Mouse (Mus musculus) ES-E14 (cell line): Measurements from ENCODE around the gene Nlk. TPM values are rescaled to one million over a fixed set of nuclear protein-coding genes. Genes with fewer than 3 reads are reported as not detected.

Experiments used
- DNase-seq: peaks from one replicate; pipeline ENCODE4 v3.0.0-alpha.2; 2013; ENCODE audit warnings: low read depth, low spot score
- H3K27ac ChIP-seq: 2 replicates; pipeline ENCODE4 v1.5.1; 2012; ENCODE audit warnings: low read depth, mild to moderate bottlenecking, low read length, moderate library complexity, mixed read lengths; ENCODE audit not compliant: poor library complexity, insufficient read depth, severe bottlenecking
- H3K36me3 ChIP-seq: 2 replicates; pipeline ENCODE4 v1.6.1; 2012; ENCODE audit warnings: mild to moderate bottlenecking, low read length, moderate library complexity, mixed read lengths; ENCODE audit not compliant: control insufficient read depth, poor library complexity, insufficient read depth, severe bottlenecking
- H3K4me1 ChIP-seq, 2 experiments: fragments of 150-350 bp in 1 of 2; sonication (generic) in 1 of 2; 2 replicates each; pipeline ENCODE4 v1.6.1; 2012; ENCODE audit warnings: low read length in 2 of 2, mild to moderate bottlenecking in 1 of 2, mixed read lengths in 1 of 2; ENCODE audit not compliant: control insufficient read depth in 2 of 2, insufficient read depth in 2 of 2, poor library complexity in 1 of 2
- H3K4me3 ChIP-seq, 2 experiments: fragments of 150-350 bp in 1 of 2; sonication (generic) in 1 of 2; 2 replicates each; pipeline ENCODE4 v1.5.1; 2012; ENCODE audit warnings: low read length in 2 of 2, low read depth in 1 of 2, mild to moderate bottlenecking in 1 of 2, mixed read lengths in 1 of 2; ENCODE audit not compliant: insufficient read depth in 1 of 2, poor library complexity in 1 of 2, severe bottlenecking in 1 of 2
- H3K9ac ChIP-seq: 2 replicates; pipeline ENCODE4 v1.6.1; 2012; ENCODE audit warnings: low read depth, mild to moderate bottlenecking, low read length, mixed read lengths; ENCODE audit not compliant: poor library complexity, insufficient read depth, severe bottlenecking
- H3K9me3 ChIP-seq: fragments of 150-350 bp; sonication (generic); 2 replicates; pipeline ENCODE4 v1.6.1; 2012; ENCODE audit warnings: low read depth, mild to moderate bottlenecking, low read length; ENCODE audit not compliant: control insufficient read depth, insufficient read depth
- CHD2 ChIP-seq: IDR thresholded peaks from 2 replicates; pipeline ENCODE4 v1.6.1; 2014; ENCODE audit warnings: mild to moderate bottlenecking, low read depth, low read length, inconsistent platforms
- HCFC1 ChIP-seq: IDR thresholded peaks from 2 replicates; pipeline ENCODE4 v1.6.1; 2012; ENCODE audit warnings: low read length, inconsistent platforms, borderline replicate concordance; ENCODE audit not compliant: insufficient read depth
- MAFK ChIP-seq: IDR thresholded peaks from 2 replicates; pipeline ENCODE4 v1.6.1; 2014; ENCODE audit warnings: mild to moderate bottlenecking, low read depth, low read length, inconsistent platforms; ENCODE audit not compliant: insufficient read depth
- ZC3H11A ChIP-seq: IDR thresholded peaks from 2 replicates; pipeline ENCODE4 v1.6.1; 2012; ENCODE audit warnings: low read depth, mild to moderate bottlenecking, inconsistent platforms, low read length, borderline replicate concordance
- ZNF384 ChIP-seq: IDR thresholded peaks from 2 replicates; pipeline ENCODE4 v1.6.1; 2012; ENCODE audit warnings: low read depth, low read length, inconsistent platforms
- in situ Hi-C, 2 experiments: fragments of 600-800 bp; cut with MboI; formaldehyde crosslinking; loops; one replicate each; pipeline ENCODE4 v1.15.1; 2025; ENCODE audit warnings: low sequenced_read_pairs in 2 of 2, inconsistent platforms in 1 of 2; ENCODE audit not compliant: unreplicated experiment in 2 of 2
- total RNA-seq: library from RNA; depleted of rRNA; stranded (reverse); fragments of 300-350 nt; gene quantifications from 2 replicates; pipeline ENCODE4 v1.2.3, GENCODE M21; 2012

Gene Nlk
- total RNA-seq, 1 experiment, result 24.7 TPM

DNA sequence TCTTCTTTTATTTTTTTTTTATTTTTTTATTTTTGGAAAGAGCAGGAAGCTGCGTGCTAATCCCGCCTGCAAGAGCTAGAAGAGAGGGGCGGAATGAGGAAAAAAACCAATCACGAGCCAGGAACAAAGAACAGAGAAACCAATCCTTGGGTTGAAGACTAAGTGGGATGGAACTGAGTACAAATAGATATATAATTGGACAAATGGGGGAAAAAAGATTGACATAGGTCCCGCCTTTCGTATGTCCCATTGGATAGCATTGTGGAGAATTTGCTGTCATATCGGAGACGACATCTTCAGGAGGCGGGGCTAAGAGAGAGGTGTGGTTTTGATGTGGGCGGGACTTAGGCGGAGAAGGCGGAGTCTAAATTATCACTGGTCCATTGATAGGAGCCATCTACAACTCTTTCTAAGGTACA lies 589 bp upstream of the Nlk start:
- Histone ChIP-seq H3K36me3 (peaks cover 6% of the 10 kb centered on the region; the same call in 1 of the 2 replicates), H3K9ac (no peak overlapping the region), H3K4me3 (peak overlapping the region; percentile 69 to 88), H3K9me3 (no peaks in the 10 kb centered on the region), H3K4me1 (peaks cover 0 to 8% of the 10 kb centered on the region in 2 experiments; a peak in 3 of 4 replicates), H3K27ac (no peak overlapping the region)
- in situ Hi-C loops, result no loop called here
- peak; percentile 92 for DNase-seq
- TF ChIP-seq HCFC1 (no peak), ZNF384 (peak; percentile 57; the same call in 1 of the 2 replicates)

DNA sequence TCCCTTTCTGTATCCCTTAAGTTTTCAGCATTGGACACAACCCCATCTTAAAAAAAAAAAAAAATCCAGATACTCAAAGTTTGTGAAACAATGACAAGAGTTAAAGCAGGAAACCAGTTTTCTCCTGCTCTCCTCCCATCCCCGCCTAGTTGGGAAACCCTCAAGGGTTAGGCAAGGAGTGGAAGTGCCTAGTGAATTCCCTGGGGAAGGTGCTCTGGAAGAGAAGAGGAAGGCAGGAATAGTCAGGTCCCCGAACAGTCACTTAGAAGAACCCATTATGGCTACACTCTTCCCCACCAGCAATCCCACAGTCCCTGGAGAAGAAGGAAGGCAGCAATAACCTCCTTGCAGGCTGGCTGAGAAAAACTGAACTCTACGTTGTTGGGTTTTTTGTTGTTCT lies 2.9 kb downstream of the Nlk start:
- Histone ChIP-seq H3K9ac (no peak overlapping the region), H3K27ac (no peak overlapping the region)

DNA sequence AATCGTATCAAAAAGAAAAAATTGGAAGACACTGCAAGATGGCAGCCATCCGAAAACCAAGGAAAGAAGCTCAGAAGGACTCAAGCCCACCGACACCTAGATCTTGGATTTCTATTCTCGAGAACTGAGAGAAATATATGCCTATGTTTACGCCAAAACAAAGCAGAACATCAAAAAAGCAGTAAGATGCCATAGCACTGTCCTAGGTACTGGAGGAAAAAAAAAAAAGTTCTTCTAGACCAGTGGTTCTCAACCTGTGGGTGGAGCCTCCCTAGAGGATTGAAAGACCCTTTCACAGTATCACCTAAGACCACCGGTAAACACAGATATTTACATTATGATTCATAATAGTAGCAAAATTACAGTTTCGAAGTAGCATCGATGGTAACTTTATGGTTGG lies 3.9 kb downstream of the Nlk start:
- Histone ChIP-seq H3K36me3 (peaks cover 6% of the 10 kb centered on the region; the same call in 1 of the 2 replicates), H3K4me3 (no peak overlapping the region), H3K4me1 (peaks cover 4 to 8% of the 10 kb centered on the region in 2 experiments), H3K27ac (no peak overlapping the region), H3K9ac (no peak overlapping the region), H3K9me3 (no peaks in the 10 kb centered on the region)
- in situ Hi-C loops, result no loop called here
- TF ChIP-seq MAFK (no peak), ZC3H11A (no peak), CHD2 (no peak), ZNF384 (peak; percentile 96), HCFC1 (no peak)
- no peak for DNase-seq

More for the DNA sequence above, 2.9 kb downstream of the Nlk start:
- H3K4me1 ChIP-seq, result peaks cover 0 to 8% of the 10 kb centered on the region in 2 experiments
- H3K36me3 ChIP-seq, result peaks cover 6% of the 10 kb centered on the region; the same call in 1 of the 2 replicates
- DNase-seq, result no peak
- in situ Hi-C loops, result no loop called here
- H3K4me3 ChIP-seq, result no peak overlapping the region
- TF ChIP-seq MAFK (no peak), ZNF384 (no peak), HCFC1 (no peak), ZC3H11A (no peak), CHD2 (no peak)
- H3K9me3 ChIP-seq, result no peaks in the 10 kb centered on the region

DNA sequence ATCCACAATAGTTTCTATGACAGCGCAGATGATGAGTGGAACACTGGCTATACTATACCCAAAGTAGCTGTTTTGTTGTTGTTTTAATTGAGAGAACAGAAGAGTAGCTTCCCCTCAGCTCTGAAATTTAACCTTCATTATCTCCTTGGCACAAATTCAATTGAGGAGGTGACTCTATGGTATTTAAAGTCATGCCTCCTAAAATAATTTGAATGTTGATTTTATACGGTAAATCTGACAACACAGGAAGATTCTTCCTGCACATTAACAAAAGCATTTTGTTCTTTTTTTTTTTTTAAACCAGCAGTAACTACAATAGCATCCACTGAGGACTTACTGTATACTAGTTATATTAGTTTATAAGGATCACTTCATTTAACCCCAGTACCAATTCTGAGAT lies 6.0 kb downstream of the Nlk start:
- H3K36me3 ChIP-seq, result peaks cover 6% of the 10 kb centered on the region; the same call in 1 of the 2 replicates
- no peak overlapping the region for H3K4me3 ChIP-seq
- TF ChIP-seq ZNF384, result no peak
- TF ChIP-seq HCFC1, result no peak
- TF ChIP-seq CHD2, result no peak
- no peak for TF ChIP-seq ZC3H11A
- TF ChIP-seq MAFK, result no peak
- no peak overlapping the region for H3K27ac ChIP-seq
- peaks cover 5 to 8% of the 10 kb centered on the region in 2 experiments for H3K4me1 ChIP-seq
- no peaks in the 10 kb centered on the region for H3K9me3 ChIP-seq
- in situ Hi-C loops, result no loop called here
- H3K9ac ChIP-seq, result no peak overlapping the region
- DNase-seq, result no peak

DNA sequence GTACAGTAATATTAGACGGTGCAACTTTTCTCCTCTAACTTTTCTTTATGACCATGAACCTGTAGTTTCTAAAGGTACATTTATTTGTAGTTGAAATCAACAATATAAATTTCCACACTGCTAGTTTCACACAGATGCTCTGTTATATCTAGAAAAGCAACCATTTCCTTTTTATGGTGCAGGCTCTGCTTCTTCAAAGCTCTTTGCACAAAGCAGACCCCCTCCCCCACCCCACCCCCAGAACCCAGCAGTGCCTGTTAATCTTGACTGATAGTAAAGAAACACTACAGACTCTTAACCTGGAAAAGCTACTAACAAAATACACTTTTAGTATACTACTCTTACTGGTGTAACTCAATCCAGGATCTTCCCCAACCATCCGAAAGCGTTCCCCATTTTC lies 6.6 kb downstream of the Nlk start:
- H3K36me3 ChIP-seq, result peaks cover 3% of the 10 kb centered on the region; the same call in 1 of the 2 replicates
- no peak for TF ChIP-seq CHD2
- no peak overlapping the region for H3K9ac ChIP-seq
- H3K4me3 ChIP-seq, result no peak overlapping the region
- in situ Hi-C loops, result no loop called here
- DNase-seq, result no peak
- H3K4me1 ChIP-seq, result peaks cover 3 to 5% of the 10 kb centered on the region in 2 experiments
- no peaks in the 10 kb centered on the region for H3K9me3 ChIP-seq
- no peak overlapping the region for H3K27ac ChIP-seq
